Mouse (Mus musculus) MEL (cell line): ENCODE measurements around the gene Nfia. TPM values are rescaled to one million over a fixed set of nuclear protein-coding genes. Genes with fewer than 3 reads are reported as not detected.

Experiments used
- DNase-seq: peaks from one replicate; pipeline ENCODE4 v3.0.0; 2011; ENCODE audit warnings: low read depth, low spot score
- H3K27ac ChIP-seq: 2 replicates; pipeline ENCODE4 v1.5.1; 2012; ENCODE audit warnings: low read depth, mild to moderate bottlenecking, control low read depth, low read length, moderate library complexity; ENCODE audit not compliant: control insufficient read depth
- H3K27me3 ChIP-seq, 2 experiments: fragments of 150-350 bp in 1 of 2; sonication (generic) in 1 of 2; 2 replicates each; pipeline ENCODE4 v1.6.1; 2012; ENCODE audit warnings: low read length in 2 of 2, mild to moderate bottlenecking in 2 of 2, improper control_type of control experiment in 1 of 2, moderate library complexity in 1 of 2; ENCODE audit not compliant: insufficient read depth in 2 of 2, control insufficient read depth in 1 of 2
- H3K36me3 ChIP-seq, 2 experiments: 2 replicates each; pipeline ENCODE4 v1.6.1; 2012 to 2014; ENCODE audit warnings: low read length in 2 of 2, improper control_type of control experiment in 1 of 2, inconsistent platforms in 1 of 2, mild to moderate bottlenecking in 1 of 2; ENCODE audit not compliant: insufficient read depth in 2 of 2, control insufficient read depth in 1 of 2
- H3K4me1 ChIP-seq, 2 experiments: fragments of 150-350 bp in 1 of 2; sonication (generic) in 1 of 2; 2 replicates each; pipeline ENCODE4 v1.6.1; 2012; ENCODE audit warnings: low read length in 2 of 2, improper control_type of control experiment in 1 of 2, mild to moderate bottlenecking in 1 of 2; ENCODE audit not compliant: insufficient read depth in 2 of 2, control insufficient read depth in 1 of 2
- H3K4me3 ChIP-seq, 2 experiments: fragments of 150-350 bp in 1 of 2; sonication (generic) in 1 of 2; 2 replicates each; pipeline ENCODE4 v1.5.1; 2012; ENCODE audit warnings: low read depth in 2 of 2, low read length in 2 of 2, mild to moderate bottlenecking in 2 of 2, moderate library complexity in 2 of 2, control low read depth in 1 of 2, improper control_type of control experiment in 1 of 2; ENCODE audit not compliant: control insufficient read depth in 1 of 2, insufficient read depth in 1 of 2
- H3K79me2 ChIP-seq: 2 replicates; pipeline ENCODE4 v1.6.1; 2012; ENCODE audit warnings: mild to moderate bottlenecking, low read length, moderate library complexity; ENCODE audit not compliant: control insufficient read depth, poor library complexity, insufficient read depth
- H3K9ac ChIP-seq: 2 replicates; pipeline ENCODE4 v1.6.1; 2012; ENCODE audit warnings: low read depth, mild to moderate bottlenecking, control low read depth, low read length, moderate library complexity; ENCODE audit not compliant: control insufficient read depth, poor library complexity, severe bottlenecking
- H3K9me3 ChIP-seq: fragments of 150-350 bp; sonication (generic); replicated peaks from 2 replicates; pipeline ENCODE4 v1.6.1; 2012; ENCODE audit warnings: mild to moderate bottlenecking, low read length, improper control_type of control experiment, moderate library complexity; ENCODE audit not compliant: insufficient read depth
- BHLHE40 ChIP-seq: IDR thresholded peaks from 2 replicates; pipeline ENCODE4 v1.6.1; 2012; ENCODE audit warnings: low read depth, mild to moderate bottlenecking, inconsistent platforms, low read length, improper control_type of control experiment, borderline replicate concordance
- E2F4 ChIP-seq: IDR thresholded peaks from 2 replicates; pipeline ENCODE4 v1.6.1; 2011; ENCODE audit warnings: low read depth, low read length, improper control_type of control experiment, borderline replicate concordance
- ELF1 ChIP-seq: IDR thresholded peaks from 2 replicates; pipeline ENCODE4 v1.6.1; 2014; ENCODE audit warnings: low read depth, mild to moderate bottlenecking, inconsistent platforms, low read length, improper control_type of control experiment, moderate library complexity
- EP300 ChIP-seq, 2 experiments: IDR thresholded peaks; 2 replicates each; pipeline ENCODE4 v1.6.1; 2011; ENCODE audit warnings: improper control_type of control experiment in 2 of 2, low read length in 2 of 2, low read depth in 1 of 2, mild to moderate bottlenecking in 1 of 2
- ETS1 ChIP-seq: IDR thresholded peaks from 2 replicates; pipeline ENCODE4 v1.6.1; 2012; ENCODE audit warnings: low read depth, mild to moderate bottlenecking, inconsistent platforms, low read length, improper control_type of control experiment, moderate library complexity
- GATA1 ChIP-seq: IDR thresholded peaks from 2 replicates; pipeline ENCODE4 v1.6.1; 2011; ENCODE audit warnings: low read depth, low read length, improper control_type of control experiment
- HCFC1 ChIP-seq: IDR thresholded peaks from 2 replicates; pipeline ENCODE4 v1.6.1; 2012; ENCODE audit warnings: low read depth, mild to moderate bottlenecking, inconsistent platforms, low read length, improper control_type of control experiment, moderate library complexity
- KAT2A ChIP-seq: conservative IDR thresholded peaks from 2 replicates; pipeline ENCODE4 v1.6.1; 2012; ENCODE audit warnings: low read depth, low read length, improper control_type of control experiment, inconsistent platforms
- MAX ChIP-seq: IDR thresholded peaks from 2 replicates; pipeline ENCODE4 v1.6.1; 2011; ENCODE audit warnings: low read length, improper control_type of control experiment
- MEF2A ChIP-seq: IDR thresholded peaks from 2 replicates; pipeline ENCODE4 v1.6.1; 2014; ENCODE audit warnings: low read depth, mild to moderate bottlenecking, inconsistent platforms, low read length, improper control_type of control experiment; ENCODE audit not compliant: poor library complexity, insufficient replicate concordance, severe bottlenecking; ENCODE audit errors: extremely low read depth
- MXI1 ChIP-seq: IDR thresholded peaks from 2 replicates; pipeline ENCODE4 v1.6.1; 2011; ENCODE audit warnings: mild to moderate bottlenecking, low read depth, low read length, improper control_type of control experiment
- MYB ChIP-seq: IDR thresholded peaks from 2 replicates; pipeline ENCODE4 v1.6.1; 2011; ENCODE audit warnings: mild to moderate bottlenecking, low read depth, low read length, improper control_type of control experiment
- MYC ChIP-seq: IDR thresholded peaks from 2 replicates; pipeline ENCODE4 v1.6.1; 2011; ENCODE audit warnings: low read depth, mild to moderate bottlenecking, low read length, improper control_type of control experiment, moderate library complexity
- NELFE ChIP-seq: IDR thresholded peaks from 2 replicates; pipeline ENCODE4 v1.6.1; 2011; ENCODE audit warnings: low read depth, low read length, improper control_type of control experiment
- NRF1 ChIP-seq: IDR thresholded peaks from 2 replicates; pipeline ENCODE4 v1.6.1; 2014; ENCODE audit warnings: low read depth, mild to moderate bottlenecking, inconsistent platforms, low read length, improper control_type of control experiment, moderate library complexity; ENCODE audit not compliant: poor library complexity, insufficient read depth, severe bottlenecking
- POLR2A ChIP-seq, 2 experiments: IDR thresholded peaks; 2 replicates each; pipeline ENCODE4 v1.6.1; 2011 to 2012; ENCODE audit warnings: low read length in 2 of 2, mild to moderate bottlenecking in 2 of 2, control low read depth in 1 of 2, improper control_type of control experiment in 1 of 2, low read depth in 1 of 2, moderate library complexity in 1 of 2; ENCODE audit not compliant: control insufficient read depth in 1 of 2, insufficient read depth in 1 of 2, poor library complexity in 1 of 2
- RAD21 ChIP-seq: IDR thresholded peaks from 2 replicates; pipeline ENCODE4 v1.6.1; 2011; ENCODE audit warnings: mild to moderate bottlenecking, low read depth, low read length, improper control_type of control experiment
- SMC3 ChIP-seq: IDR thresholded peaks from 2 replicates; pipeline ENCODE4 v1.6.1; 2011; ENCODE audit warnings: low read depth, low read length, improper control_type of control experiment
- TAL1 ChIP-seq: IDR thresholded peaks from 2 replicates; pipeline ENCODE4 v1.6.1; 2012; ENCODE audit warnings: mild to moderate bottlenecking, inconsistent platforms, low read length, moderate library complexity, mixed read lengths
- TCF12 ChIP-seq: IDR thresholded peaks from 2 replicates; pipeline ENCODE4 v1.6.1; 2014; ENCODE audit warnings: low read depth, mild to moderate bottlenecking, inconsistent platforms, low read length, improper control_type of control experiment, moderate library complexity
- ZMIZ1 ChIP-seq: IDR thresholded peaks from 2 replicates; pipeline ENCODE4 v1.6.1; 2012; ENCODE audit warnings: low read depth, mild to moderate bottlenecking, inconsistent platforms, low read length, improper control_type of control experiment, moderate library complexity
- ZNF384 ChIP-seq: IDR thresholded peaks from 2 replicates; pipeline ENCODE4 v1.6.1; 2012; ENCODE audit warnings: low read depth, mild to moderate bottlenecking, inconsistent platforms, low read length, improper control_type of control experiment
- polyA plus RNA-seq, 2 experiments: library from polyadenylated mRNA; stranded (reverse) in 1 of 2; unstranded in 1 of 2; fragments of >175 nt in 1 of 2; fragments of >200 nt in 1 of 2; gene quantifications; 2 replicates each; pipeline versions ENCODE4 v1.2.1 to v1.2.4; 2012; ENCODE audit warnings: low replicate concordance in 2 of 2, low read depth in 1 of 2; ENCODE audit not compliant: insufficient read length in 2 of 2, insufficient read depth in 1 of 2, missing spikeins in 1 of 2
- total RNA-seq: library from RNA; depleted of rRNA; stranded (reverse); fragments of 300-350 nt; gene quantifications from 2 replicates; pipeline ENCODE4 v1.2.3, GENCODE M21; 2012

Gene Nfia
- total and polyA plus RNA-seq, 3 experiments: 10.2 to 20.5 (median 13.4) TPM

GRCm38 (mm10) chr4:97941616-97942015, 169.1 kb downstream of the Nfia start:
- Histone ChIP-seq H3K4me3 (no peak overlapping the region), H3K4me1 (no peaks in the 10 kb centered on the region), H3K9me3 (no peaks in the 10 kb centered on the region), H3K36me3 (peaks cover 0 to 25% of the 10 kb centered on the region in 2 experiments; a peak in 2 of 4 replicates), H3K27ac (no peak overlapping the region), H3K9ac (no peak overlapping the region), H3K79me2 (peaks cover 14% of the 10 kb centered on the region), H3K27me3 (no peaks in the 10 kb centered on the region)
- no peak for DNase-seq
- TF ChIP-seq MEF2A: no peak
- no peak for TF ChIP-seq NRF1
- TF ChIP-seq ELF1: no peak
- TF ChIP-seq TAL1: no peak
- TF ChIP-seq KAT2A: no peak
- no peak for TF ChIP-seq BHLHE40
- TF ChIP-seq MYB: no peak
- no peak for TF ChIP-seq TCF12
- no peak for TF ChIP-seq E2F4
- no peak for TF ChIP-seq RAD21

- TF ChIP-seq ETS1 (no peak), POLR2A (IDR thresholded peaks at IDR 0.05; ENCODE audit: control insufficient read depth in 1 of 2, insufficient read depth in 1 of 2, low read depth in 1 of 2, low read length in 2 of 2, poor library complexity in 1 of 2) (no peak), E2F4 (no peak), SMC3 (no peak), ZMIZ1 (no peak), BHLHE40 (no peak), GATA1 (no peak), MYC (no peak), TCF12 (no peak), RAD21 (no peak), MXI1 (no peak), ZNF384 (no peak), MAX (no peak), MEF2A (no peak), NELFE (no peak), EP300 (IDR thresholded peaks at IDR 0.05; ENCODE audit: low read depth in 1 of 2, low read length in 2 of 2) (no peak), HCFC1 (no peak), NRF1 (no peak)
- TF ChIP-seq, all 39 proteins: peak for 0
- Histone ChIP-seq H3K79me2 (peaks cover 10% of the 10 kb centered on the region), H3K27me3 (no peaks in the 10 kb centered on the region), H3K27ac (no peak overlapping the region), H3K9me3 (no peaks in the 10 kb centered on the region), H3K36me3 (peaks cover 0 to 26% of the 10 kb centered on the region in 2 experiments; a peak in 2 of 4 replicates), H3K4me1 (no peaks in the 10 kb centered on the region), H3K9ac (no peak overlapping the region), H3K4me3 (no peak overlapping the region)
- no peak for DNase-seq
Measured at GRCm38 (mm10) chr4:97944309-97944708, 171.8 kb downstream of the Nfia start.
